Mouse (Mus musculus): Measurements from ENCODE around the gene Slc9a5. TPM values are rescaled to one million over a fixed set of nuclear protein-coding genes. Genes with fewer than 3 reads are reported as not detected.

Gene Slc9a5
- polyA plus RNA-seq (2012; rRNA removed) = 1.0 and 1.3 TPM in 2 replicates

GRCm38 (mm10) chr8:105348450-105349095 lies at the start of gene Slc9a5:
Slc9a5 (plus strand) TSS chr8:105348843.

GRCm38 (mm10) chr8:105305211-105306145 lies 43.2 kb upstream of the Slc9a5 start, which contains the start of gene Elmo3:
Elmo3 (plus strand) TSS chr8:105305601.

GRCm38 (mm10) chr8:105326141-105326672 lies 22.4 kb upstream of the Slc9a5 start, which contains the start of the genes Lrrc29 and Tmem208:
Lrrc29 (minus strand) TSS chr8:105326278.
Tmem208 (plus strand) TSS chr8:105326354.

GRCm38 (mm10) chr8:105347428-105348221 lies 1.0 kb upstream of the Slc9a5 start, which contains the start of gene Fhod1:
Fhod1 (minus strand) TSS chr8:105347953.

GRCm38 (mm10) chr8:105373032-105373431 lies 24.4 kb downstream of the Slc9a5 start, which contains the start of gene Plekhg4:
Plekhg4 (plus strand) TSS chr8:105373274.

GRCm38 (mm10) chr8:105413391-105413790 lies 64.7 kb downstream of the Slc9a5 start, which contains the start of the genes Kctd19 and Lrrc36:
Kctd19 (minus strand) TSS chr8:105413502.
Lrrc36 (plus strand) TSS chr8:105413571.

Other genes with a start within 250 kb of the Slc9a5 start
- not detected in 2 replicates for gene Ces4a, start 217.0 kb upstream of the Slc9a5 start, polyA plus RNA-seq (2012; rRNA removed)
- gene Cbfb, start 178.2 kb upstream of the Slc9a5 start, polyA plus RNA-seq (2012; rRNA removed) = 2.1 and 2.3 TPM in 2 replicates
- 13.5 and 13.8 TPM in 2 replicates for gene D230025D16Rik, start 123.7 kb upstream of the Slc9a5 start, polyA plus RNA-seq (2012; rRNA removed)
- 6.5 and 27.1 TPM in 2 replicates for gene B3gnt9, start 93.7 kb upstream of the Slc9a5 start, polyA plus RNA-seq (2012; rRNA removed)
- 19.5 and 27.4 TPM in 2 replicates for gene Tradd, start 84.2 kb upstream of the Slc9a5 start, polyA plus RNA-seq (2012; rRNA removed)
- 7.8 and 13.6 TPM in 2 replicates for gene Fbxl8, start 84.2 kb upstream of the Slc9a5 start, polyA plus RNA-seq (2012; rRNA removed)
- gene Hsf4, start 79.0 kb upstream of the Slc9a5 start, polyA plus RNA-seq (2012; rRNA removed) = 2.3 and 3.6 TPM in 2 replicates
- gene Nol3, start 72.7 kb upstream of the Slc9a5 start, polyA plus RNA-seq (2012; rRNA removed) = 2.9 and 4.1 TPM in 2 replicates
- gene 4931428F04Rik, start 59.0 kb upstream of the Slc9a5 start, polyA plus RNA-seq (2012; rRNA removed) = 2.8 and 3.0 TPM in 2 replicates
- 2.9 and 3.6 TPM in 2 replicates for gene Exoc3l, start 52.7 kb upstream of the Slc9a5 start, polyA plus RNA-seq (2012; rRNA removed)
- 75.3 and 82.4 TPM in 2 replicates for gene E2f4, start 51.2 kb upstream of the Slc9a5 start, polyA plus RNA-seq (2012; rRNA removed)
- 24.7 and 28.1 TPM in 2 replicates for gene Elmo3, start 43.2 kb upstream of the Slc9a5 start, polyA plus RNA-seq (2012; rRNA removed)
- 3.6 and 4.0 TPM in 2 replicates for gene Lrrc29, start 22.6 kb upstream of the Slc9a5 start, polyA plus RNA-seq (2012; rRNA removed)
- gene Tmem208, start 22.5 kb upstream of the Slc9a5 start, polyA plus RNA-seq (2012; rRNA removed) = 73.4 and 87.5 TPM in 2 replicates
- 8.3 and 11.0 TPM in 2 replicates for gene Fhod1, start 890 bp upstream of the Slc9a5 start, polyA plus RNA-seq (2012; rRNA removed)
- gene Plekhg4, start 24.4 kb downstream of the Slc9a5 start, polyA plus RNA-seq (2012; rRNA removed) = 0.08 and 0.11 TPM in 2 replicates
- gene Kctd19, start 64.7 kb downstream of the Slc9a5 start, polyA plus RNA-seq (2012; rRNA removed) = not detected in 2 replicates
- 0.18 and 0.28 TPM in 2 replicates for gene Lrrc36, start 64.7 kb downstream of the Slc9a5 start, polyA plus RNA-seq (2012; rRNA removed)
- gene Tppp3, start 122.7 kb downstream of the Slc9a5 start, polyA plus RNA-seq (2012; rRNA removed) = 112 and 143 TPM in 2 replicates
- 35.4 and 36.1 TPM in 2 replicates for gene Zdhhc1, start 148.1 kb downstream of the Slc9a5 start, polyA plus RNA-seq (2012; rRNA removed)
- 3.3 and 3.7 TPM in 2 replicates for gene Hsd11b2, start 169.9 kb downstream of the Slc9a5 start, polyA plus RNA-seq (2012; rRNA removed)
- 44.6 and 47.3 TPM in 2 replicates for gene Atp6v0d1, start 217.2 kb downstream of the Slc9a5 start, polyA plus RNA-seq (2012; rRNA removed)

All from stomach, adult 2 months (tissue).